Comparison of ENCODE assay signal across 15 mouse cellular contexts in the genomic region with DNA sequence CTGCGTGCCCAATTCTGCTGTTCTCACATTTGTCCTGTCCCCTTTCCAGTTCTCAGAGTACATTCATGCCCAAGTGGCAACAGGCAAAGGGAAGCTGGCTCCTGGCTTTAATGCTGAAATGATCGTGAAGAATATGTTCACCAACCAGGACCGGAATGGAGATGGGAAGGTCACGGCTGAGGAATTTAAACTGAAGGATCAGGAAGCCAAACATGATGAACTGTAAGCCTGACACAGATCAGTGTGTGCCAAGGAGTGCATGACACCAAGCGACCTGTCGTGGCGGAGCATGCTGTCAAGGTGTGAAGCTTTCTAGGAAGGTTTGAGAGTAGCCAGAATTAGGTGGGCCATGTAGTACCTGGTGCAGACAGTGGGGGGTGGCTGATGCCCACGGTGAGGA. TPM values are rescaled to one million over a fixed set of nuclear protein-coding genes. Genes with fewer than 3 reads are reported as not detected.
A peak's percentile ranks its signal among the peaks of the same experiment; 100 is the strongest.
DNase-seq lines count a peak whose midpoint lies in the region; ATAC-seq and TF ChIP-seq lines count a peak whose summit lies in the region.
"Had no signal": no experiment of that assay in that cellular context is flagged by ENCODE, and none has a peak within 500 bp of the region (broad histone marks: within the 10 kb centered on the region; RNA-seq: fewer than 3 reads in every experiment).

No protein-coding gene starts in this region.

- H3K9ac ChIP-seq in forebrain, embryonic 13.5 days, result no peak overlapping the region
- no peak overlapping the region for H3K9ac ChIP-seq in forebrain, embryonic 15.5 days (replicated peaks)
- H3K9ac ChIP-seq in heart, embryonic 16.5 days (ENCODE audit: low read length), result no peak overlapping the region
- no peak overlapping the region for H3K9ac ChIP-seq in liver, postnatal 0 days (replicated peaks)
- H3K9ac ChIP-seq: neural tube, embryonic 15.5 days had no signal

- TF ChIP-seq EP300 in liver, postnatal 0 days (IDR thresholded peaks at IDR 0.05; ENCODE audit: low read depth), result no peak

- H3K4me3 ChIP-seq in forebrain, embryonic 13.5 days, result no peak overlapping the region
- no peak overlapping the region for H3K4me3 ChIP-seq in forebrain, embryonic 15.5 days
- H3K4me3 ChIP-seq in heart, embryonic 16.5 days (ENCODE audit: low read length), result no peak overlapping the region
- H3K4me3 ChIP-seq in heart, embryonic 10.5 days, result no peak overlapping the region
- no peak overlapping the region for H3K4me3 ChIP-seq in liver, postnatal 0 days (ENCODE audit: low read depth, low read length)
- H3K4me3 ChIP-seq: neural tube, embryonic 15.5 days had no signal

- H3K9me3 ChIP-seq in forebrain, embryonic 13.5 days (replicated peaks), result no peaks in the 10 kb centered on the region
- H3K9me3 ChIP-seq in forebrain, embryonic 15.5 days, result no peaks in the 10 kb centered on the region
- no peaks in the 10 kb centered on the region for H3K9me3 ChIP-seq in heart, embryonic 16.5 days (replicated peaks; ENCODE audit: control insufficient read depth, low read length)
- H3K9me3 ChIP-seq in heart, embryonic 10.5 days, result no peaks in the 10 kb centered on the region
- no peaks in the 10 kb centered on the region for H3K9me3 ChIP-seq in liver, postnatal 0 days (ENCODE audit: low read length)
- H3K9me3 ChIP-seq: neural tube, embryonic 15.5 days had no signal

- peak; percentile 21; the same call in 1 of the 2 replicates for ATAC-seq in forebrain, embryonic 13.5 days
- ATAC-seq in forebrain, embryonic 15.5 days (replicated peaks), result no peak
- no peak for ATAC-seq in heart, embryonic 16.5 days (replicated peaks; ENCODE audit: extremely low read depth, insufficient read depth, low FRiP score)
- no peak for ATAC-seq in liver, postnatal 0 days
- ATAC-seq: forebrain, embryonic 16.5 days had no signal

- H3K4me2 ChIP-seq in forebrain, embryonic 13.5 days, result no peak overlapping the region
- H3K4me2 ChIP-seq in forebrain, embryonic 15.5 days (replicated peaks), result no peak overlapping the region
- no peak overlapping the region for H3K4me2 ChIP-seq in heart, embryonic 16.5 days (ENCODE audit: low read depth, low read length)
- H3K4me2 ChIP-seq in liver, postnatal 0 days (ENCODE audit: low read depth, low read length), result no peak overlapping the region
- H3K4me2 ChIP-seq: neural tube, embryonic 15.5 days had no signal

- 96% methylated on average over 8 of the region's 8 CpGs for WGBS in forebrain, embryonic 13.5 days
- WGBS in forebrain, embryonic 15.5 days, result 94% methylated on average over 8 of the region's 8 CpGs
- WGBS in heart, embryonic 16.5 days, result 87% methylated on average over 8 of the region's 8 CpGs
- 90% methylated on average over 8 of the region's 8 CpGs for WGBS in heart, embryonic 10.5 days
- WGBS in liver, postnatal 0 days (ENCODE audit: insufficient replicate concordance), result 89% methylated on average over 8 of the region's 8 CpGs

- peak; percentile 49 for TF ChIP-seq CTCF in liver, postnatal 0 days (IDR thresholded peaks at IDR 0.05; ENCODE audit: low read depth)

- no peak for DNase-seq in heart, embryonic 10.5 days (ENCODE audit: low spot score)
- no peak for DNase-seq in liver, postnatal 0 days
- no peak for DNase-seq in liver
- no peak for DNase-seq in cerebellum, adult 11 months
- no peak for DNase-seq in spleen, postnatal 4 days (ENCODE audit: low spot score in 2 of 2)
- DNase-seq: cerebellum, postnatal 10 days; gastrocnemius, postnatal 36 days; layer of hippocampus, postnatal 36 days; left cerebral cortex, postnatal 4 days had no signal

- H3K4me1 ChIP-seq in forebrain, embryonic 13.5 days, result no peaks in the 10 kb centered on the region
- H3K4me1 ChIP-seq in forebrain, embryonic 15.5 days, result no peaks in the 10 kb centered on the region
- H3K4me1 ChIP-seq in heart, embryonic 16.5 days (ENCODE audit: control insufficient read depth, insufficient read depth, low read length), result peaks cover 16% of the 10 kb centered on the region
- peaks cover 20% of the 10 kb centered on the region; the same call in 1 of the 2 replicates for H3K4me1 ChIP-seq in heart, embryonic 10.5 days
- H3K4me1 ChIP-seq in liver, postnatal 0 days (ENCODE audit: insufficient read depth), result peaks cover 6% of the 10 kb centered on the region; the same call in 1 of the 2 replicates
- H3K4me1 ChIP-seq: neural tube, embryonic 15.5 days had no signal

- H3K27ac ChIP-seq in forebrain, embryonic 13.5 days, result no peak overlapping the region
- H3K27ac ChIP-seq in forebrain, embryonic 15.5 days (replicated peaks), result no peak overlapping the region
- H3K27ac ChIP-seq in heart, embryonic 16.5 days (ENCODE audit: low read length), result peak overlapping the region; percentile 80
- no peak overlapping the region for H3K27ac ChIP-seq in heart, embryonic 10.5 days
- H3K27ac ChIP-seq in liver, postnatal 0 days (ENCODE audit: low read depth), result no peak overlapping the region
- H3K27ac ChIP-seq: neural tube, embryonic 15.5 days had no signal

- H3K36me3 ChIP-seq in forebrain, embryonic 13.5 days (ENCODE audit: poor library complexity, severe bottlenecking), result peaks cover 26% of the 10 kb centered on the region
- peaks cover 21% of the 10 kb centered on the region; the same call in 1 of the 2 replicates for H3K36me3 ChIP-seq in forebrain, embryonic 15.5 days
- peaks cover 22% of the 10 kb centered on the region for H3K36me3 ChIP-seq in heart, embryonic 16.5 days (ENCODE audit: control insufficient read depth, insufficient read depth)
- peaks cover 64% of the 10 kb centered on the region for H3K36me3 ChIP-seq in heart, embryonic 10.5 days
- peaks cover 33% of the 10 kb centered on the region for H3K36me3 ChIP-seq in liver, postnatal 0 days (replicated peaks; ENCODE audit: insufficient read depth, low read length)

- no peaks in the 10 kb centered on the region for H3K27me3 ChIP-seq in forebrain, embryonic 13.5 days
- H3K27me3 ChIP-seq in forebrain, embryonic 15.5 days, result no peaks in the 10 kb centered on the region
- H3K27me3 ChIP-seq in heart, embryonic 16.5 days (ENCODE audit: control insufficient read depth, insufficient read depth, low read length), result no peaks in the 10 kb centered on the region
- H3K27me3 ChIP-seq in heart, embryonic 10.5 days (ENCODE audit: insufficient read depth, poor library complexity, severe bottlenecking), result no peaks in the 10 kb centered on the region
- no peaks in the 10 kb centered on the region for H3K27me3 ChIP-seq in liver, postnatal 0 days (ENCODE audit: insufficient read depth, low read length)
- H3K27me3 ChIP-seq: neural tube, embryonic 15.5 days had no signal

RNA-seq across cellular contexts. Expression of a gene that starts 45.7 kb away (rescaled TPM):
- 110 TPM in 2 replicates for polyA plus RNA-seq in forebrain, embryonic 13.5 days (2015; fragmentation: Nextera tagmentation; extraction: Ambion mirVana)
- polyA plus RNA-seq in forebrain, embryonic 15.5 days (2015; fragmentation: Nextera tagmentation; extraction: Ambion mirVana), result 150 and 159 TPM in 2 replicates
- polyA plus RNA-seq in heart, embryonic 16.5 days (2015; fragmentation: Nextera tagmentation; extraction: Ambion mirVana), result 70.6 and 77.0 TPM in 2 replicates
- 74.1 and 75.4 TPM in 2 replicates for polyA plus RNA-seq in heart, embryonic 10.5 days (2016; fragmentation: Nextera tagmentation; extraction: Ambion mirVana)
- 113 and 127 TPM in 2 replicates for polyA plus RNA-seq in liver, postnatal 0 days (2015; fragmentation: Nextera tagmentation; extraction: Ambion mirVana)

RNA-seq across cellular contexts. Expression of a gene that starts 45.8 kb away (rescaled TPM):
- polyA plus RNA-seq in forebrain, embryonic 13.5 days (2015; fragmentation: Nextera tagmentation; extraction: Ambion mirVana), result 0.59 and 0.65 TPM in 2 replicates
- polyA plus RNA-seq in forebrain, embryonic 15.5 days (2015; fragmentation: Nextera tagmentation; extraction: Ambion mirVana), result 0.29 and 0.43 TPM in 2 replicates
- 0.16 TPM in 2 replicates for polyA plus RNA-seq in heart, embryonic 16.5 days (2015; fragmentation: Nextera tagmentation; extraction: Ambion mirVana)
- 0.13 and 0.16 TPM in 2 replicates for polyA plus RNA-seq in heart, embryonic 10.5 days (2016; fragmentation: Nextera tagmentation; extraction: Ambion mirVana)
- polyA plus RNA-seq in liver, postnatal 0 days (2015; fragmentation: Nextera tagmentation; extraction: Ambion mirVana), result 0.25 and 0.26 TPM in 2 replicates
- polyA plus RNA-seq: stomach, embryonic 14.5 days had no signal

RNA-seq across cellular contexts. Expression of a gene that starts 46.1 kb away (rescaled TPM):
- 24.4 and 27.7 TPM in 2 replicates for polyA plus RNA-seq in forebrain, embryonic 13.5 days (2015; fragmentation: Nextera tagmentation; extraction: Ambion mirVana)
- 27.7 and 30.6 TPM in 2 replicates for polyA plus RNA-seq in forebrain, embryonic 15.5 days (2015; fragmentation: Nextera tagmentation; extraction: Ambion mirVana)
- 138 and 143 TPM in 2 replicates for polyA plus RNA-seq in heart, embryonic 16.5 days (2015; fragmentation: Nextera tagmentation; extraction: Ambion mirVana)
- 122 and 142 TPM in 2 replicates for polyA plus RNA-seq in heart, embryonic 10.5 days (2016; fragmentation: Nextera tagmentation; extraction: Ambion mirVana)
- polyA plus RNA-seq in liver, postnatal 0 days (2015; fragmentation: Nextera tagmentation; extraction: Ambion mirVana), result 16.3 and 17.9 TPM in 2 replicates
